Mouse (Mus musculus) c-Kit-negative CD71-positive TER-119-positive erythroid progenitor cells, embryonic 14.5 days (primary cell): ENCODE measurements around the gene Gm49383.

ENCODE experiments used
- DNase-seq: peaks from one replicate; pipeline ENCODE4 v3.0.0-alpha.2; 2013; ENCODE audit warnings: low read depth, low spot score

Gm49383 gene

DNA sequence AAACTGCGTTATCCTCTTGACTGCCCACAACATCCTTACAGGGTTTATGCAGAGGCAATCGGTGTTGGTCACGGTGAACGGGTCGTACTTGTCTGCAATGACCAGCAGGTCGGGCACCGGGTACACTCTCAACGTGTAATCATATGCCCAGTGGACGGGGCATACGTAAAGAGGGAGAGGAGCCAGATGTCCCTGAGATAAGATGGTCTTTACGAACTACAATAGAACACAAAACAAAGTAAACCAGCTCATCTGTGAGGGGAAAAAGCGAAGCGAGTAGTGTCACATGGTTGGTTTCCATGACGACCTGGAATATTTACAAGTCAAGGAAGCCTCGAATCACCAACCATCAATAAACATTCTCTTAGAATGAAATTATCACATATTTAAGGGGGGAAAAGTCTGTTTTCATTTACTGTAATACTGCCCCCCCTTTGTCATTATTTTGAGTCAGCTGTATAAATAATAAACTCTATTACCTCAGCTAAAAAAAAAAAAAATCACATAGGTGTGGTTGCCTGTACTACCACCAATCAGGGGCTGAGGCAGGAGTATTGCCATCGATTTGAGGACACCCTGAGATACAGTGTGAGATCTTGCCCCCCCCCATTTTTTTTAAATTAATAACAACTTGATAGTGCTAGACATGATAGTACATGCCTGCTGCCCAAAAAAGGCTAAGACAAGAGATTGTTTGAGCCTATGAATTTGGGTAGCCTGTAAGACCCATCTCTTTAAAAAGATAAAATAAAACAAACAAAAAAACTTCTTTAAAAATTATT is 7.3 kb upstream of the Gm49383 start, which contains the start of gene Gm49384:
Gene Gm49384 (minus strand): TSS at position 216 of the 782 bp plus-strand sequence.
- no peak for DNase-seq

DNA sequence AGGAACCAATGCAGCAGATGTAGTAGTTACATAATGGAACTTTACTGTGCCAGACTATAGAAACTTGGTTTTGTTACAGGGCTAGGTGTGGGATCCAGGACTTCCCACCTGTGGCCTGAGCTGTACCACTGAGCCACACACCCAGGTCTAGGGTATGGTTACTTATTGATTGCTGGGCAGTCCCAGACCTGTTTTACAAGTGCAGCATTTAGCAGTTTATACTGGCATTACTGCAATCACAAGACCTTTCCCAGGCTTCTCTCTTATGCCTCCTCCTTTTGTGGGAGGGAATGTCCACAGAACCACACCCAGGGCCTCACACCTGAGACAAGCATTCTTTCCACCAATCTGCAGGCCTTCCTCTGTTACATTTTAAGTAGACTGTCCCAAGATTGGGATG is 2.1 kb upstream of the Gm49383 start:
- no peak for DNase-seq

DNA sequence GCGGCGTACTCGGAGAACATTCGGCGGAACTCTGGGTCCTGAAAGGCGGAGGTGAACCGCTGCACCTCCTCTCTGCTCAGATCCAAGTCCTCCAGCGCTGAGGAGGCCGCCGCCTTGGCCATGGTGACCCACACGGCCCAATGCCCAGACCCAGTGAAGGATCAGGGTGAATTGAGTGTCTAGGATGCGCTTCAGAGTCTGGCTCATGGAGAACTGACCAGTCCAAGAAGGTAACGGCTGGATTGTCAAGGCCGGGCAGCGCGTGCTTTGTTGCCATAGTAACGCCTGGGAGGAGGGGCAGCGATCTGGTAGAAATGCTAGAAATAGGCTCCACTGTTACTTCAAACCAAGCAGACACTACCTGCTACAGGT is 1.2 kb upstream of the Gm49383 start, which contains the start of gene Dnaaf2:
Gene Dnaaf2 (minus strand): TSS at position 266 of the 372 bp plus-strand sequence.
- peak; percentile 62 for DNase-seq

DNA sequence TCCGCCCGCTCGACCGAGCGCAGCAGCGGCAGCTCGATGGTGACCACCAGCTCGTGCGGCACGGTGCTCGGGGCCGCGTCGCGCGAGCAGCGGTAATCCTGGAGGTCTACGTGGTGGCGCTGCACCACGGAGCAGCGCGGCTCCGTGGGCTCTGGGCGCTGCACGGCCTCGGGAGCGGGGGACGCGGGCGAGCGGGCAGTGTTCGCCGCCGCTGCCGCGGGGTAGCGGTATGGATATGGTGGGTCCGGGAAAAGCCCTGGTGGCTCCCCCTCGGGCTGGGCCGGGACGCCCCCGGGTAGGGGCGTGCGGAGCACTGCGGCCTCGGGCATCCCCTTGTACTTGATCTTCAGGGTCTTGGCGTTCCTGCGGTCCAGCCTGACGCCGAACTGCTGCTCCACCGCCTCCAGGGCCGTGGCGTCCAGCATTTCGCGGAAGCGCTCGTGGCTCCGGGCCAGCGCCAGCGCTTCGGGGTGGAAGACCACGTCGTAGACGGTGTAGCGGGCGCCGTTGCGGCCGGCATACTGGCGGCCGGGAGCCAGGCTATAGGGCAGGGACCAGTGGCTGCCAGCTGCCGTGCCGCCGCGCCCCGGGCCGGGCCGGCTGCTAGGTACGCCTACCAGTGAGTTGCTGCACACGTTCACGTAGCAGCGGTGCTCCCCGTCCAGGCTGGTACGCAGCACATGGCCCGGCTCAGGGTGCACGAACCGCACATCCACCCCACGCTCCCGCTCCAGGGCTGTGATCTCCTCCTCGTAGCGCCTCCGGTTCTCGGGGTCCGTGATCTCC is 667 bp upstream of the Gm49383 start:
- peak; percentile 60 for DNase-seq

DNA sequence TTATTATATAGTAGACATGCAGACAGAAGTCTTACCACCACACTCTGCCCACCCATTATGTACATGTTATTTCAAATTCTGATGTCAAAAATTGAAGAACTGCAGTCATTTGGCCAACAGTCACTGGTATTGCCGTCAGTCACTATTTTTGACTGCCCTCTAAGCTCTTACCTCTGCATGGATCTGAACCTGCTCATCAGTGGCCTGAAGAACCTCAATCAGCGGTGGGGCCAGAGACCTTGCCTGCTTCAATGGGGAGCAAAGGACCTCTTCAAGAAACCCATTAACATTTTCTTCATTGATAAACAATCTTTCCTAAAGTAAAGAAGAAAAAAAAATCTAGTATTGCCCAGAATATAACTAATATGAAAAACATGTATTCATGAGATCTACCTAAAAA is 4.3 kb downstream of the Gm49383 start:
- DNase-seq, result no peak

DNA sequence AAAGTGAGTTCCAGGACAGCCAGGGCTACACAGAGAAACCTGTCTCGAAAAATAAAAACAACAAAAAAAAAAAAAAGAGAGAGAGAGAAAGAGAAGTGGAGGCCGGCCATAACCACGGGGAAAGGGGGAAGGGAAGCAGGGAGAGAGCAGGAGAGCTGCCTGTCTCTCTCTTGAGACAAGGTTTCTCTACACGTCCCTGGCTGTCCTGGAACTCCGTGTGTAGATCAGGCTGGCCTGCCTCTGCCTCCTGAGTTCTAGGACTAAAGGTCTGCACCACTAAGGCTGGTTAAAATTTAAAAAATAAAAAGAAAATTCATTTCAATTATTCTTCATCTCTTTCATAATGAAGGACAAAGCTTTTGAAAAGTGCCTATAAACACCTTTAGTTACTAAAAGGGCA is 5.5 kb downstream of the Gm49383 start:
- no peak for DNase-seq

DNA sequence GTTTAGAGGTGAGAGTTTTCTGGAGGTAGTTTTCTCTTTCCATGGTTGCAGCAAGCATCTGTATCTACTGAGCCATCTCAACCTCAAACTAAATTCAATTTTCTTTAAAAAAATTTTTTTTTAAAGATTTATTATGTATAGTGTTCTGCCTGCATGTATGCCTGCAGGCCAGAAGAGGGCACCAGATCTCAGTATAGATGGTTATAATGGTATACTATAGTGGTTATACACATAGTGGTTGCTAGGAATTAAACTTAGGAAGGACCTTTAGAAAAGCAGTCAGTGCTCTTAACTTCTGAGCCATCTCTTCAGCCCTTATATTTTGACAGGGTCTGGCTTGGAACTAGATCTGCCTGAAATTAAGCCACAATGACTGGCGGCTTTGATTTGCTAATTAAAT is 6.4 kb downstream of the Gm49383 start:
- DNase-seq, result no peak

DNA sequence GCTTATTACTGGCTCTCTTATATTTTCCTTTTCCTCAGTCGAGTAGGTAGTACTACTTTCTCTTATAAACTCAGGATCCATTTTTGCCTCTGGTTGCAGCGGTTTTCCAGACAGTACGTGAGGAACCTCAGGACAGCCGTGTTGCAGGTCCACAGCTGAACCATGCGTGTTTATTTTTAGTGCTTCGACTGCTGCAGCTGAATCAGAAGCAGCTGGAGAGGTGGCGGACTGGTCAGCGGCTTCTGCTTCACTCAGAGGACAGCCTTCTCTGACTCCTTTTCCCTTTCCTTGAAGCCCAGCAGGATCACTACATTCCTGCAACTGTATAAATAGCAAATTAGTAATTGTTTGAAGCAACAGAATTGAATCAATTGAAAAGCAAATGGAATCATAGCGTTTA is 6.8 kb downstream of the Gm49383 start:
- DNase-seq, result no peak

DNA sequence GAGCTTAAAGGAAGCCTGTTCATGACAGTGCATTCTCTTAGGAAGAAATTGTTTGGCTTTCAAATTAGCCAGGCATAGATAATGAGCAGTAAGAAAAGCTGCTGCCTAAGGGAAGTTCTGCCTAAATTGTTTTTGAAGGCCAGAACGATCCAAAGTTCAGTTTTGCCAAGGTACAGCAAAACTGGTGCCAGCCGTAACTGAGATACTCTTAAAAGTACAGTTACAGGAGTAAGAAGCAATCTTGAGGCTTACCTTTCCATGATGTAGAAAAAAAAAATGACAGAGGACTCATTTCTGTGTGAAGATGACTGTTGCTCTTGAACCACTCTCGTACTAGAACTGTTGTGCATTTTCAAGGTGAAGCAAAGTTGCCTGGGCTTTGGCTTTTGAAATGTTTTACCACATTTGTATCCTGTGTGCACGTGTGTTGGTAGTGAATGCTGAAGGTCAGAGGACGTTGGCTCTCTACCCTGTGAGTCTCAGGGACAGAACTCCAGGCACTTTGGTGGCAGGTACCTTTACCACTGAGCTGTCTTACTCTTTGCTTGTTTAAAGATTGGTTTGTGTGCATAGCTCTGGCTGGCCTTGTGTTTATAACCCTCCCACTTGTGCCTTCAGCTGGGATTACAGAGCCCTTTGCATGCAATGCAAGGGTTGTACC is 10.0 kb downstream of the Gm49383 start:
- DNase-seq, result no peak

DNA sequence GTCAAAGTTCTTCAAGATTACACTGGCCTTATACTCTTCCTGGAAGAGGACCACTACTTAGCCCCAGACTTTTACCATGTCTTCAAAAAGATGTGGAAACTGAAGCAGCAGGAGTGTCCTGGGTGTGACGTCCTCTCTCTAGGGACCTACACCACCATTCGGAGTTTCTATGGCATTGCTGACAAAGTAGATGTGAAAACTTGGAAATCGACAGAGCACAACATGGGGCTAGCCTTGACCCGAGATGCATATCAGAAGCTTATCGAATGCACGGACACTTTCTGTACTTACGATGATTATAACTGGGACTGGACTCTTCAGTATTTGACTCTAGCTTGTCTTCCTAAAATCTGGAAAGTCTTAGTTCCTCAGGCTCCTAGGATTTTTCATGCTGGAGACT is 11.5 kb downstream of the Gm49383 start:
- DNase-seq, result no peak

DNA sequence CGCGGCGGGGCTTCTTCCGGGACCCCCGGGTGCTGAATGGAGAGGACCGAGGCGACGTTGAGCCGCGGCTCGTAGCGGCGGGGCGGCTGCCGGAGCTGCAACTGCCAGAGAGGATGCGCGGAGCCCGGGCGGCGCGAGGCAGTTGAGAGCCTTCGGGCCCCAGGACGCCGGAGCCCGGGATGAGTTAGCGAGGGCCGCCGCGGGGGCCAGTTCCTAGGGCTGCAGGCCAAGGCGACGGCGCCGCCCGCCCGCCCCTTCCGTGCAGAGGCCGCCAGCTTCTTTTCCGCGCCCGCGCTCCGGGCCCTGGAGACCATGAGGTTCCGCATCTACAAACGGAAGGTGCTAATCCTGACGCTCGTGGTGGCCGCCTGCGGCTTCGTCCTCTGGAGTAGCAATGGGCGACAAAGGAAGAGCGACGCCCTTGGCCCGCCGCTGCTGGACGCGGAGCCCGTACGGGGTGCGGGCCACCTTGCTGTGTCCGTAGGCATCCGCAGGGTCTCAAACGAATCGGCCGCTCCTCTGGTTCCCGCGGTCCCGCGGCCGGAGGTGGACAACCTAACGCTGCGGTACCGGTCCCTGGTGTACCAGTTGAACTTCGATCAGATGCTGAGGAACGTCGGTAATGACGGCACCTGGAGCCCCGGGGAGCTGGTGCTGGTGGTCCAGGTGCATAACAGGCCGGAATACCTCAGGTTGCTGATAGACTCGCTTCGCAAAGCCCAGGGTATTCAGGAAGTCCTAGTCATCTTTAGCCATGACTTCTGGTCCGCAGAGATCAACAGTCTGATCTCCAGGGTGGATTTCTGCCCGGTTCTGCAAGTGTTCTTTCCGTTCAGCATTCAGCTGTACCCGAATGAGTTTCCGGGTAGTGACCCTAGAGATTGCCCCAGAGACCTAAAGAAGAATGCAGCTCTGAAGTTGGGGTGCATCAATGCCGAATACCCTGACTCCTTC is 12.3 kb downstream of the Gm49383 start:
- peak; percentile 47 for DNase-seq

DNA sequence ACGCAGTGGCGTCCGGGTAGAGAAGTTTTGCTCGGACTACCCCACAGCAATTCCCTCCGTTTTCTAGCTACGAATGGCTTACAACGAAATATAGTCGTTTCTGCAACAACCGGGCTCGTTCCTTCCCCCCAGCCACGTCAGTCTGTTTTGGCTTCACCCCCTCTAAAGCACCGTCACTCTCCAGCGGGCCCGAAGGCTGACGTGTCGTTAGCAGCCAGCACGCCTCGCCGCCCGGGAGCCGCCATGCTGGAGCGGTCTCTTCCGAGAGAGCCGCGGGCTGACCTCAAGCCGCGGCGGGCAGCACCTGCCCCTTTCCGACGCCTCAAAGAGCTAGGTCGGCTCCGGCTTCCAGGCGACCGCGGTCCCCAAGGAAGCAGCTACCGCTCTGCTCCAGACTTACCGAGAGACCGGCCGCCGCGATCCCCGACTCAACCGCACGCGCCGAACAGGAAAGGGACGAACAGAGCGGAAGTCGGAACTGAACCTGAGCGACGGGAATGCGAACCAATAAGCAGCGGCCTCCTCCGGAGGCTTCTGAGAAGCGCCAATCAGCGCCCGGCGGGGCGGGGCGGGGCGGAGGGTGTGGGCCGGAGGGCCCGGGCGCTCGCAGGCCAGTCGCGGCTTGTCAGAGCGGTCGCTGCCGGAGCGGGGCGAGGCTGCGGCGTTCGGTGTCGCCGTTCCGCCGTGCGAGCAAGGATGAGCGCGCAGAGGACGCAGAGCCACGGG is 13.2 kb downstream of the Gm49383 start, which contains the start of the genes Rpl36al and Mgat2:
Gene Rpl36al (minus strand): TSS at position 501 of the 726 bp plus-strand sequence.
Gene Mgat2 (plus strand): TSS at position 575 of the 726 bp plus-strand sequence.
- peak; percentile 99 for DNase-seq

DNA sequence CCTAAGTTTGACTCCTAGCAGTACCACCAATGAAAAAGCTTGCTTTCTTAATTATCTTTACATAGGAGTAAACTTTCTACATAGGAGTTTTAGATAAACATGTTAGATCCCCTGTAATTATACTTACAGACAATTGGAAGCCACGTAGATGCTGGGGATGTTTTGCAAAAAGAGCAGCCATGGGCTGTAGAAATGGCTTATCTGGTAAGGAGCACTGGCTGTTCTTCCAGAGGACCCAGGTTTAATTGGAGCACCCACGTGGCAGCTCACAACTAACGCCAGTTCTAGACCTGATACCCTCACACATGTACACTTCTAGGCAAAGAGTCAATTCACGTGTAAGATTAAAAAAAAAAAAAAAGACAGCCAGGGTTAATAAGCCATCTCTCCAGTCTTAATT is 15.1 kb downstream of the Gm49383 start:
- no peak for DNase-seq

DNA sequence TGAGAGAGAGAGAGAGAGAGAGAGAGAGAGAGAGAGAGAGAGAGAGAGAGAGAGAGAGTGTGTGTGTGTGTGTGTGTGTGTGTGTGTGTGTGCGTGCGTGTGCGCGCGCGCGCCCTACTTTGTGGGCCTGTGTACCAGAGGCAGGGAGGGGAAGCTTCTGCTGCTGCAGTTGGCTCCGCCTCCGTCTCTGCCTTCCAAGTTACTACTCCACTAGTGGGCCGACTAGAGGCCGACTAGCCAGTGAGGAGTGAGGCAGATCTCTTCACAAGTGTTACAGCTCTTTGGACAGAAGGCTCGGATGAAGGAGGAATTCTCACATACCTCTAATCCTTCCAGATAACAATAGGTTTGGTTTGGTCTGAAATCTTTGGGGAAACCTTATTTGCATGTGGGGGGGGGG is 17.5 kb downstream of the Gm49383 start:
- no peak for DNase-seq

DNA sequence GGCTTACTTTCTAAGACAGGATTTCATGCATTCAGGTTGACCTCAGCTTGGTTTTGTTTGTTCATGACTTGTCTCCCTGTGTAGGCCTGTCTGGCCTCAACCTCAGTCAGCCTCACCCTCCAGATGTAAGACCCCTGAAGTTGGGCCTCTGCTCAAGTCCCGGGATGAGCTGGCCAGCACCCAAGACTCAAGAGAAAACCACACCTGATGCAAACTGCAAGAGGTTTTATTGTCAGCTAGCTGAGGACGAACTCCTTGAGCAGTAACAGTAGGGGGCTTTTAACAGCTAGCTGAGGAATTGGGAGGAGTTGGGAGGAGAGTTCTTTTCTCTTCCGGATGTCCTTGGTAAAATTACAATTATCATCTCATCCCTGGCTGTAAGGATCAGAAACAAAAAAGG is 19.4 kb downstream of the Gm49383 start:
- DNase-seq, result no peak

DNA sequence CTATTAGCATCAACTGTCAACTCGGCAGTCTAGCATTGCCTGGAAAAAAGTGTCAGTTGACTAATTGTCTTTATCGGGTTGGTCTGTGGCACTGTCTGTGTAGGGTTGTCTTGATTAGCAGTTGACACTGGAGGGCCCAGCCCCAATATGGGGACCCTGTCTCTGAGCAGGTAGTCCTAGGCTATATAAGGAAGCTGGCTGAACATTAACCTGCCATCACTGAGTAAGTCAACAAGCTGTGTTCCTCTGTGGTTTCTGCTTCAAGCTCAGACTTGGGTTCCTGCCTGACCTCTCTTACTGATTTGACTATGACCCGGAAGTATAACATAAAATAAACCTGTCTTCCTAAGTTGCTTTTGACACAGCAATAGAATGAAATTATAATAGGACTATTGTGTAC is 20.9 kb downstream of the Gm49383 start:
- no peak for DNase-seq

DNA sequence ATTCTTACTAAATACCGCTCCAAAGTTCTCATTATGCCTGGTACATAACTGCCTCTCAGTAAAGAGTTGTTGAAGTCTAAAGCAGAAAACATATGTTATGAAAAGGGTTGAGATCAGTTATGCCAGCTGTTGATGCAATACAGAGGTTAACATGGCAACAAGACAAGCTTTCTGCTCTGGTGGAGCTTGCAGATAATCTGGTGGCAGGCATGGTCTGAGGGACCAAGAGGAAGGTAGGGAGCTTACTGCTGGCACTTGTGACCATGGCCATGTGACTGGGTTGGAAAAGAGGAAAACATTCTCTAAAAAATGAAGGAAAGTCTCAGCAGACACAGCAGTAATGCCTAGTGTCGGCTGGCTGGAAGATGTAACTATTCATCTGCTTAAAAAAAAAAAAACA is 25.6 kb downstream of the Gm49383 start:
- no peak for DNase-seq

DNA sequence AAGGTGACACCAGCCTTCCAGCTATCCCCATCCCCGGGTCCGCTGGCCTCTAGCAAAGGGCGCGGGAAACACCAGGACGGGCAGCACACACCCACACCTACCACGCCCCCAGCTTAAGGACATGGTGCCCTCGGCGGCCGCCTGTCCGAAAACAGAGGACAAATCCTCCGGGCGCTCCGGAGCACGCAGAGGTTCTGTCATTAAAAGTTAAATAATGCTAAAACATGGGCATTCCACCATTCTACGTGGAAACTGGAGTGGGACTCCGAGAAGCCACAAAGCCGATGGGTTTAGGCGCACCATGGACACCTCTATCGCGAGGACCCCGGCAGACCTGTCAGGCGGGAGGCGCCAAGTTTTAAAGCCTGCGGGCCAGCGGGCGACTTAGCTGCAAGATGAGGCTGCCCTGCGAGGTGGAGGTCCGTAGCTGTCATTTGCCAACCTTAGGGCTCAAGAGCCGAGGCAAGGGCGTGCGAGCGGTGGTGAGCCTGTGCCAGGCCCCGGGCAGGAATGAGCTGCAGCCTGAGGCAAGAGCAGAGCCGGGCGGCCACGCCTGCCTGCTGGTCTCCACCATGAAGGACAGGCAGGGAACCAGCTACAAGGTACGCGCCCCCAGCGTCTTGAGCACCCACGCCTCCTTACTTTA is 28.3 kb downstream of the Gm49383 start, which contains the start of gene Lrr1:
Gene Lrr1 (plus strand): TSS at position 354 of the 646 bp plus-strand sequence.
- peak; percentile 83 for DNase-seq

DNA sequence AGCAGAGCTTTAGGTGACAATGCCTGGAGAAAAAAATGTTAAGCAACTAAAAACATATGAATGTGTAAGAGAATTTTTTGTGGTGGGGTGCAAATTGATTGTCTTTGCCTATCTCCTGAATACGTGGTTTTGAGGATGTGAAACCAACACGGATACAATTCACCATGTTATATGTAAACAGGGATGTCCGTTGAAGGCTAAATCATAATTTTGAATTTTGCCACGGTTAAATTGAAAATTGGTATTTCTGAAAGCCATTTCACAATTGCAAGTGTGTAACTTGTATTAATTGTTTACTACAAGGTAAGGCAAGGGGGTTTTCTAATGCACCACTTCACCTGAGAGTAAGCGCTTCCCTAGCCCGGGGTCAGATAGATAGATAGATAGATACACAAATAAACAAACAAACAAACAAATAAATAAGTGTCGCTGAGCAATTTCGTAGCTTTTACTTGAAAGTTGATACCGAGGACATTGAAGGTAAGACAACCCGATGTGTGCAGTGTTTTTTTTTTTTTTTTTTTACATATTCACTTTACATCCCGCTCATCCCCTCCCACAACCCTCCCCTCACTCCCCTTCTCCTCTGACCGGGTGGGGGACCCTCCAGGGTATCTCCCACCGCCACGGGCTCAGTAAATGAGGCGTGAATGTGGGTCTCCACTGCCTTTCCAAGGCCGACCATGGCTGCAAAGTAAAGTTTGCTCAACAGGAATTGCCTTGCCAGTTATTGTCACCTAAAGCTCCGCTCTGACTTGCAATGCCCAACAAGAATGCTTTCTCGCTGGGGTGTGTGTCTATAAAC is 29.0 kb downstream of the Gm49383 start:
- DNase-seq, result no peak
